Mouse (Mus musculus) spleen, postnatal 4 days (tissue): ENCODE measurements around the gene Was.
"Not testable (repeated sequence)": the region's sequence is repeated elsewhere in the genome, so short reads cannot be mapped to it uniquely, and the experiment has no call there.

Source experiments
- DNase-seq, 2 experiments: peaks; one replicate each; pipeline ENCODE4 v3.0.0; 2022; ENCODE audit warnings: low spot score in 2 of 2

Was gene

GRCm38 (mm10) chrX:8074430-8075014 lies 15.8 kb downstream of the Was start, which contains the start of gene Suv39h1:
TSS of gene Suv39h1 (minus strand) at chrX:8074760.
- DNase-seq = peak; percentile 91 to 94

GRCm38 (mm10) chrX:8073881-8074429 lies 16.3 kb downstream of the Was start:
- DNase-seq = peak; percentile 32 to 70

GRCm38 (mm10) chrX:8069166-8069565 lies 21.1 kb downstream of the Was start:
- no peak for DNase-seq

DNA sequence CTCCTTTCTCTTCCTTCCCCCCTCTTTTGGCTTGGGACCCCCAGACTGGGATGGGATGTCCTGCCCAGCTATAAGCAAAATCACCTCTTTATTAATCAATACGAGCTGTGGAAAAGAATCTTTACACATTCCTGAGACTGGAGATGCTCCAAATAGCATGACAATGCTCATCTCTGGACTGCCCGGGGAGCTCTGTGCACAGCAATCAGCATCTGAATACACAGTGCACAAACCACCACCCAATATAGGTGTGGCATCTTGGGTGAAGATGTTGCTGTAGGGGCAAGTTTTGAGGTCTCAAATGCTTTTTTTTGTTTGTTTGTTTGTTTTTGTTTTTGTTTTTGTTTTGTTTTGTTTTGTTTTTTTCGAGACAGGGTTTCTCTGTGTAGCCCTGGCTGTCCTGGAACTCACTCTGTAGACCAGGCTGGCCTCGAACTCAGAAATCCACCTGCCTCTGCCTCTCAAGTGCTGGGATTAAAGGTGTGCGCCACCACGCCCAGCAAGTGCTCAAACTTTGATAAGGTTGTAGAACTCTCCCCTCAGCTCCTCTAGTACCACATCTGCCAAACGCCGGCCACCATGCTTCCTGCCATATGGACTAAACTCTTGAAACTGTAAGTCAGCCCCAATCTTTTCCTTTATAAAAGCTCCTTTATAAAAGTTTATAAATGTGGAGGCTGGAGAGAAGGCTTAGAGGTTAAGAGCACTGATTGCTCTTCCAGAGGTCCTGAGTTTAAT lies 39.1 kb downstream of the Was start:
- not testable (repeated sequence) for DNase-seq

DNA sequence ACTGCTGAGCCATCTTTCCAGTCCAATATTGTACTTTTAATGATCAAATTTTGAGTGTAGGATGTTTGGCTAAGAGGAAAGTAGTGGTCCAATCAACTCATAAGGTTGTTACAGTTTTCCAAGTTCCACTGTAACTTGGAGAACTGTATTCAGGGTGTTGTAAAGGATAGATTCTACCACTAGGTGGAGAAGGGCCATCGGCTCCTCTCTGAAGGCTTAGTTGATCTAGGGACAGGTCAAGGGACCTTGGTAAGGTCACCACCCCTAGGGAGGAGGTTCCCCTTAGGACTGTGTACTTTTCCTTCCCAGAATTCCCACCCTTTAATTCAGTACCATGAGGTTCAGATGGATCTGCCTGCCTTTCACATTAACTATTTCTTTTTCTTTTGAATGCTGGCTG lies 57.3 kb downstream of the Was start:
- no peak for DNase-seq
